Mouse (Mus musculus) heart, embryonic 10.5 days (tissue): ENCODE data around the gene Icmt. TPM values are rescaled to one million over a fixed set of nuclear protein-coding genes. Genes with fewer than 3 reads are reported as not detected.

ENCODE experiments used
- DNase-seq: peaks from one replicate; pipeline ENCODE4 v3.0.0-alpha.2; 2017; ENCODE audit warnings: low spot score
- H3K27ac ChIP-seq: fragments of 300-500 bp; sonication (generic); 2 replicates; pipeline ENCODE4 v1.5.1; 2016; ENCODE audit warnings: mild to moderate bottlenecking
- H3K27me3 ChIP-seq: fragments of 300-500 bp; sonication (generic); 2 replicates; pipeline ENCODE4 v1.6.1; 2016; ENCODE audit warnings: mild to moderate bottlenecking; ENCODE audit not compliant: poor library complexity, insufficient read depth, severe bottlenecking
- H3K36me3 ChIP-seq: fragments of 300-500 bp; sonication (generic); 2 replicates; pipeline ENCODE4 v1.6.1; 2016; ENCODE audit warnings: mild to moderate bottlenecking, moderate library complexity
- H3K4me1 ChIP-seq: fragments of 300-500 bp; sonication (generic); 2 replicates; pipeline ENCODE4 v1.6.1; 2016; ENCODE audit warnings: mild to moderate bottlenecking
- H3K4me3 ChIP-seq: fragments of 300-500 bp; sonication (generic); 2 replicates; pipeline ENCODE4 v1.5.1; 2016; ENCODE audit warnings: mild to moderate bottlenecking, moderate library complexity
- H3K9me3 ChIP-seq: fragments of 300-500 bp; sonication (generic); 2 replicates; pipeline ENCODE4 v1.6.1; 2016; ENCODE audit warnings: mild to moderate bottlenecking, moderate library complexity
- WGBS: fragments of 180-500 bp; shearing (Covaris S2); methylation state at CpG from one replicate; pipeline ENCODE4 v1.1.7; 2016; 5-methylcytosine and 5-hydroxymethylcytosine counted together
- polyA plus RNA-seq: library from polyadenylated mRNA; unstranded; fragments of >200 nt; fragmentation: Nextera tagmentation; extraction: Ambion mirVana; gene quantifications from 2 replicates; pipeline ENCODE4 v1.2.1, GENCODE M21; 2016

The Icmt gene
- polyA plus RNA-seq, 1 experiment from 2014 or later: 23.1 TPM

DNA sequence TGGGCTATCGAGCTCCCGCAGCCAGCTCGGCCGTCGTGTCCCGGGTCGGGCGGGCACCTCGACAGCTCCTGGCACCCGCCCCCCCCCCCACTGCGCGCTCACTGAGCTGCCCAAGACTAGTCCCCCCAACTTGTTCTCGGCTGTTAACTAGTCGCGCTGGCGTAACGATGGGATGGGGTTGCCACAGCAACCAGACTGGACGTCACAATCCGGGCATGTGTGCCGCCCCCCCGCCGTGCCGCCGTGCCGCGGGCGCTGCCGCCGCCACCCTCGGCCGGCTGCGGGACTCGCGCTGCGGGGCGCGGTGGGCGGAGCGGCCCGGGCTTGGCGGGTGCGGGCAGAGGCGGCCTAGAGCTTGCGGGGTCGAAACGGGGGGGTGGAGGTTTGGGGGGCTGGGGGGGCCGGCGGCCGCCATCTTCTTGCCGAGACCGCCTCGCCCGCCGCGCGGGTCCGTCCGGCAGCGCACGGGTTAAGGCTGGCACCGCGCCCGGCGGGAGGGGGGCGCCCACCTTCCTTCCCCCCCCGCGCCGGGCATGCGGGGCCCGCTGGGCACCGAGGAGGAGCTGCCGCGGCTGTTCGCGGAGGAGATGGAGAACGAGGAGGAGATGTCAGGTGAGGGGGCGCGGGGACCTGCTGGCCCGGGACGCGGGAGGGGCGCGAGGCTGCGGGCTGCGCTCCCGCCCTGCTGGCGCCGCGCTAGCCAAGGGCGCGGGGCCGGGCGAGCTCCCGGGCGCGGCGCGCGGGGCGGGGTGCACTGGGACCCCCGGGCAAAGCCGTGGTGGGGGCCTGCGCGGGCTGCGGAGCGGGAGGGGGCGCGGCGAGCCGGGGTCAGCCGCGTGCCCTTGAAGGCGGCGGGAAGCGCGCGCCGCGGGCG, 41.6 kb downstream of the Icmt start, which contains the start of gene Chd5:
Chd5 (plus strand) TSS at position 233 of the 874 bp plus-strand sequence.
- 2% methylated on average over 118 of the region's 120 CpGs for WGBS
- H3K4me1 ChIP-seq: peaks cover 29% of the 10 kb centered on the region
- H3K9me3 ChIP-seq: no peaks in the 10 kb centered on the region
- H3K36me3 ChIP-seq: peaks cover 25% of the 10 kb centered on the region
- DNase-seq: no peak
- H3K27me3 ChIP-seq: peaks cover 92% of the 10 kb centered on the region
- peak within 1 kb of the TSS; percentile 67 for H3K4me3 ChIP-seq
- peak within 1 kb of the TSS; percentile 29; the same call in 1 of the 2 replicates for H3K27ac ChIP-seq

DNA sequence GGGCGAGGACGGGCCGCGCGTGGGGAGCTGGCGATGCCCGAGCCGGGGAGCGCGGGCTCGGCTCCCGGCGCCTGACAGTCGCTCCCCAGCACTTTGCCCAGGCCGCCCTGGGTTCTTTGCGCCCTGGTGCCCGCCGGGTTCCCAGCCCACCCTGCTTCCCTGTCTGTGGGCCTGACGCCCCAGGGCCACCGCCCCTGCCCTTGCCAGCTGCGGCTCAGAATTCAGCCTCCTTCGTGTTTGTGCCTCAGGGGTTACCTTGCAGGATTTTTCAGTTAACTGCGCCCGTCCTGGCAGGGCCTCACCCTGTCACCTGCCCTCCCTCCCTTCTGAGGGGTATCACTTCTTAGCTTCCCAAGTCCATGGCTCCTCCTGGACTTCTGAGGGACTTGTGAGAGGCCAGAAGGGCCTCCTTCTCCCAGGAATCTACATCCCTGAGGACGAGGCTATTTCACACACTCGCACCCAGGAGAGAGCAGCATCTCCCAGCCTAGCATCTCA, 42.3 kb downstream of the Icmt start:
- 2% methylated on average over 26 of the region's 26 CpGs for WGBS
- H3K36me3 ChIP-seq: peaks cover 18% of the 10 kb centered on the region
- 0 out of 2 replicates have a peak overlapping the region, but pooled peaks have one; percentile 29 for H3K27ac ChIP-seq
- H3K9me3 ChIP-seq: no peaks in the 10 kb centered on the region
- H3K27me3 ChIP-seq: peaks cover 98% of the 10 kb centered on the region
- peak overlapping the region; percentile 67 for H3K4me3 ChIP-seq
- DNase-seq: no peak
- peaks cover 32% of the 10 kb centered on the region for H3K4me1 ChIP-seq

DNA sequence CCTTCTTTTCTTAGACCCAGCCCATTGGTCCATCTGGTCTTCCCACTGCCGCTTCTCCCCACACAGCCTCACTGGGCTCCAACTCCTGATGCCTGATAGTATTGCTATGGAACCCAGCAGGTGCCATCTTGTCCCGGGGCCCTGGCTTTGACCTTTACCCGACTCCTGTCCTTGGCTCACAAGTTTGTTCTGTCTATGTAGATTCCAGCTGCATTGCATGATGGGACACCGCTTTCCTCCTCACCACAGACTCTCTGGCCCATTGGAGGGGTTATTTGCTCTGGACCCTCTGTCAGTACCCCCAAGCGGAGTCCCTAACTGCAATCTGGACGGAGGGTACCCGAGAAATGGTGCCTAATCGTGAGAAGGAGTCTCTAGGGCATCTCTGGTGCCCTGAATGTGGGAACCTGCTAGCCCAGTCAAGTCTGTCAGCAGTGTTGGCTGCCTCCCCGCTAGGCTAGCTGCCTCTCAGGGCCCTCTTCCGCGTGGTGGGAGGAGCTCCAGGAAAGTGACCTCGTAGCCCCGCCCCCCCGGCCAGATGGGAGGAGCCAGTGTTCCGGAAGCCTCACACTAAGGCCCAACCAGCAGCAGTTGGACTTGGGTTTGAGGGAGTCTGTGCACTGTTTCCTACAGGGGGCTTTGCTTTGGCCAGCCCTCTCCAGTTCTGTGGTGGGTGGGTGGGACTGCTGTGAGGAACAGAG, 43.7 kb downstream of the Icmt start:
- H3K36me3 ChIP-seq: peaks cover 4% of the 10 kb centered on the region; the same call in 1 of the 2 replicates
- H3K9me3 ChIP-seq: no peaks in the 10 kb centered on the region
- no peak for DNase-seq
- peaks cover 91% of the 10 kb centered on the region for H3K27me3 ChIP-seq
- 33% methylated on average over 15 of the region's 15 CpGs for WGBS
- no peak overlapping the region for H3K27ac ChIP-seq
- no peak overlapping the region for H3K4me3 ChIP-seq
- H3K4me1 ChIP-seq: peaks cover 46% of the 10 kb centered on the region

DNA sequence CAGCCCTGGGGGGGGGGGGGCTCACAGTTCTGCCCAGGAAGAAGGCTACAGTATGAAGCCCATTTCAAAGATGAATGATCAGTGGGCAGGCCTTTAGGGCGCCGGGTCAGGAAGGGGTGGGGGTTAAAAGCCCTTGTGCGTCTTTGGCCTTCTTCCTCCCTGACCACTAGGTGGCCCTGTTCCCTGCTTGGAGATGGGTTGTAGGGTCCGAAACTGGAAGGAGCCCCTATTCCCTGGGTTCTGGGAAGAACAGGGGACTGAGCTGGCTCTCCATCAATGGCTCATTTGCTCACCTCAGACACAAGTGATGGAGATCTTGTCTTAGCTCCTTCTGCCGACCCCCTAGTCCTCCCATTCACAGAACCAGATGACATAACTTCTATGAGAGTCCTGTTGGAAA, 46.3 kb downstream of the Icmt start:
- H3K9me3 ChIP-seq: no peaks in the 10 kb centered on the region
- H3K27ac ChIP-seq: no peak overlapping the region
- H3K27me3 ChIP-seq: peaks cover 80% of the 10 kb centered on the region
- no peaks in the 10 kb centered on the region for H3K36me3 ChIP-seq
- DNase-seq: no peak
- peaks cover 56% of the 10 kb centered on the region for H3K4me1 ChIP-seq
- no peak overlapping the region for H3K4me3 ChIP-seq
- WGBS: 15% methylated on average over 5 of the region's 5 CpGs

DNA sequence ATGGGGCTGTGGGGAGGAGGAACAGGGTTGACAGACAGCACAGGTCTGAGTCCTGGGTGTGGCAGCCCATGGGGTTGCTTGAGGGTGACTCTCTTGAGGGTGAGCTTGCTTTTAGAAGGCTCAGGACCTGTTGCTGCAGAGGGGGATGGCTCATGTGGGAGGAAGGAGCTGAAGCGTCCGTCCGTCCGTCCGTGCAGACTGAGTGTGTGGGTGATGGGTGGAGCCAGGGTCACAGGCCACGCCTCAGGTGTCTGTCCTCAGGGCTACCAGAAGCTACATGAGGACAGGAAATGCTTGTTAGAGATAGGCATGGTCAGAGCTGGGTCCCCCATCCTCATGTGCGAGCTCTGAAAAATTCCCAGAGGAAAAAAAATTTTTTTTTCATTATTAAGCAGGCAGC, 47.6 kb downstream of the Icmt start:
- 44% methylated on average over 7 of the region's 7 CpGs for WGBS
- Histone ChIP-seq H3K4me3 (no peak overlapping the region), H3K4me1 (peaks cover 43% of the 10 kb centered on the region)

DNA sequence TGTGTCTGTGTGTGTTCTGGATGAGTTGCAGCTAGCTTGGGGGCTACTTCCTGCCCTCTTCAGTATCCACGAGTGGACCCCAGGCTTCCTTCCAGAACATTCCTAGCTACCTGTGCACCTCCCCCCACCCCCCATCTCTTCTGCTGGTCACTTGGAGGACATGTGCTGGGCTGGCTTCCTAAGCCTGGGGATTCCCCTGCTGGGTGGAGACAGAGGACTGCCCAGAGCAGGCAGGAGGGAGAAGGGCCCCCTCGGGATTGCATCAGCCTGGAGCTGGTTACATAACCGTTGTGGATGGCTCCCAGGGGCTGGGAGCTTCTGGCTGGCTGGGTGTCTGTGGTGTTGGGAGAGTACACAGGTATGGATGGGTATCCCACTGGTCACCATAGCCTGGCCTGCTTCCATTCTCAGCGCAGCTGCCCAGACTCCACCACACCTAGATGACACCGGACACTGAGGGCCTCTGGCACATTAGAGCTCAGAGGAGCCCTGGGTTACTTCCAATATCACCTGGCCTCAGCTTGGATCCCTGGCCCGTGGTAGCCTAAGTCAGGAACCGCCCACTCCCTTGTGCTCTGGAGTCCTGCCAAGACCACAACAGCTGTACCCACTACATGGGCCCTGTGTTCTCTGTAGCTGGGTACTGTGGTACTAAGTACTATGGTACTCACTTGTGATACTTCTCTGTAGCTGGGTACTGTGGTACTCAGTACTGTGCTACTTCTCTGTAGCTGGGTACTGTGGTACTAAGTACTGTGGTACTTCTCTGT, 48.3 kb downstream of the Icmt start:
- peaks cover 43% of the 10 kb centered on the region for H3K4me1 ChIP-seq
- H3K36me3 ChIP-seq: no peaks in the 10 kb centered on the region
- H3K27ac ChIP-seq: no peak overlapping the region
- H3K9me3 ChIP-seq: no peaks in the 10 kb centered on the region
- 50% methylated on average over 7 of the region's 7 CpGs for WGBS
- H3K27me3 ChIP-seq: peaks cover 80% of the 10 kb centered on the region
- no peak overlapping the region for H3K4me3 ChIP-seq
- DNase-seq: no peak

More for the DNA sequence above, 47.6 kb downstream of the Icmt start:
- no peaks in the 10 kb centered on the region for H3K9me3 ChIP-seq
- no peak overlapping the region for H3K27ac ChIP-seq
- DNase-seq: no peak
- peaks cover 80% of the 10 kb centered on the region for H3K27me3 ChIP-seq
- H3K36me3 ChIP-seq: no peaks in the 10 kb centered on the region

DNA sequence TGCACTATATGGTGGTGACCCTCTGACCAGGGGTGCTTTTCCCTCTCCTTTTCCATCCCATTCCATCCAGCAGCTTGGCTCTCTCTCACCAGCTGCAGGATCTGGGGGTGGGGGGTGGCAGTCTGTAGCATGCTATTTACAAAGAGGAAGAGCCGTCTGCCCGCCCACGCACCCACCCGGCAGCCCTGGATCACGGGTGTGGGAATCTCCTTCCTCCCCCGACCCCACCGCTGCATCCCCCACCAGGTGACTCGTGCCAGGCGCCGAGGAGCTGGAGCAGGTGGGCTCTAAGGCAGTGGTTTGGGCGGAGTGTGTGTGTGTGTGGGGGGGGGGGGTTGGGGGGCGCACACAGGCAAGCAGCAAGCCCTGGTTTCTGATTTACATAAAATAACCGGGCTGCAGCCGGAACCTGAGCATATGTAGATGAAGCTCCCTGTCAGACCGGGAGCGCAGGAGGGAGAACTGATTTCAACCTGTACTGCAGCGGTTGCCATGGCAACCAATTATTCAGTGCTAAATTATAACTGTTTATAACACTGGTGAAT, 52.9 kb downstream of the Icmt start:
- no peak for DNase-seq
- Histone ChIP-seq H3K27me3 (peaks cover 84% of the 10 kb centered on the region), H3K9me3 (no peaks in the 10 kb centered on the region), H3K4me1 (peaks cover 35% of the 10 kb centered on the region), H3K4me3 (no peak overlapping the region), H3K27ac (no peak overlapping the region), H3K36me3 (no peaks in the 10 kb centered on the region)
- 15% methylated on average over 17 of the region's 17 CpGs for WGBS

DNA sequence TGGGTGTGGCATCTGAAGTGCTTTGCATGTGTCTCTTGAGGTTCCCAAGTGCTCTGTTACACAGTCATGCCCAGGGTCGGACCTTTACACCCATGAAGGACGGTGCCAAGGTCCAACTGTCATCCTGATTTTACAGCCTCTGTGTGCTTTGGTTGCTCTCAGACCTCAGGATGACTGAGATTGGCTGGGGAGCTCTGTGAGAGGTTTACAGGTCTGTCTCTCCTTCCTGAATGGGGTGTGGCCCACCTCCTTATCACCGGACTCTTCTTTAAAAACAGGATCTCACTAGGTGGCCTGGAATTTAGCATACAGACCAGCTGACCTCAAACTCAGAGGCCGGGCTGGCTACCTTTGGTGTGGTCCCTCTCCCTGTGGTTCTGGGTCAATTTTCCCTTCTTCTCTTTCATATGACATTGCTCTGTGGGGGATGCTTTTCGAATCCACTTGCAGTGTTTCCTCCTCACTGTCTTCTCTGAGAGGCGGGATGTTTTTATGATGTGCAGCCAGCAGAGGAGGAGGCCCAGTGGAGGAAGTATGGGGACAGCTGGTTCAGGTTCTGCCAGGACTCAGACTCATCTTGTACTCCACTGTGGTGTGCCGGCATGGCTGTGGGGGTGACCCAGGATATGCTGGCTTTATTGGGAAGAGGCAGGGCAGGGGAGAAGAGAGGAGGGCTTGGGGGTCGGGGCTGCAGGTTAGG, 53.8 kb downstream of the Icmt start:
- WGBS: 23% methylated on average over 8 of the region's 8 CpGs
- Histone ChIP-seq H3K4me1 (peaks cover 25% of the 10 kb centered on the region), H3K4me3 (no peak overlapping the region), H3K27ac (no peak overlapping the region), H3K27me3 (peaks cover 84% of the 10 kb centered on the region), H3K36me3 (no peaks in the 10 kb centered on the region), H3K9me3 (no peaks in the 10 kb centered on the region)
- no peak for DNase-seq

DNA sequence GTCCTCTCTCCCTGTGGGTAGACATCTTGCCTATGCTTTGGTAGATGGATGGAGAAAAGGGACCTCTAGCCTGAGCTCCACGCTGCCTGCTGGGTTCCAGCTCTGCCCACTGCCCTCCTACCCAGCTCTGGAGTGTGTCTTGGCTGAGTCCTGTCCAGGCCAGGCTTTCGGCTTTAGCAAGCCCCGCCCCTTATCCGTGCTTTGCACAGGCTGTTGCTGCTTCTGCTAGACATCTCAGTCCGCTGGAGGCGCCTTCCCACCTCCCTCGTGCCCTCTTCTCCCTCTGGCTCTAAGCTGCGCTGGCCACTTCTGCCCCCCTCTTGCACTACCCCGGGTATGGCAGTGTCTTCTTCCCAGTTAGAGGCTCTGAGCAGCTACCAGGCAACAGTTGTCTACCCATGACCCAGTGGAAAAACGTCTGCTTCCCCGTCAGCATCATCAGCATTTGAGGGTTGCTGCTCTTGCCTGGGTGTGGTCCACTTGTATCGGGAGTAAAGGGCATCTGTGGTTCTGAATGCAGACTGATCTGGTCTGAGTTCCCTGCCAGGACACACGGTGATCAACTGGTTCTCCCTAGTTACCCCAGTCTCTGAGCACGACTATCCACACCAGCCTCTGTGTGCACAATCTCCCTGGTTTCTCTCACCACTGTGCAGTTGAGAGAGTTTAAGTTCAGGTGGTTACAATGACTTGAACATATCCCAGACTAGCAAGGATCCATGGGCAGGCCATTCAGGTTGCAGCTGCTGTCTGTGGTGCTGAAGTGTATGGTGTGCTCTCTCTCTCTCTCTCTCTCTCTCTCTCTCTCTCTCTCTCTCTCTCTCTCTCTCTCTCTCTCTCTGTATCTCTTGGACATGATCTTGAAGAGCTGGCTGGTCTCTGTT, 54.6 kb downstream of the Icmt start:
- 18% methylated on average over 14 of the region's 14 CpGs for WGBS
- H3K27me3 ChIP-seq: peaks cover 88% of the 10 kb centered on the region
- H3K36me3 ChIP-seq: no peaks in the 10 kb centered on the region
- DNase-seq: no peak
- H3K4me1 ChIP-seq: peaks cover 17% of the 10 kb centered on the region
- H3K9me3 ChIP-seq: no peaks in the 10 kb centered on the region
- no peak overlapping the region for H3K4me3 ChIP-seq
- H3K27ac ChIP-seq: no peak overlapping the region

DNA sequence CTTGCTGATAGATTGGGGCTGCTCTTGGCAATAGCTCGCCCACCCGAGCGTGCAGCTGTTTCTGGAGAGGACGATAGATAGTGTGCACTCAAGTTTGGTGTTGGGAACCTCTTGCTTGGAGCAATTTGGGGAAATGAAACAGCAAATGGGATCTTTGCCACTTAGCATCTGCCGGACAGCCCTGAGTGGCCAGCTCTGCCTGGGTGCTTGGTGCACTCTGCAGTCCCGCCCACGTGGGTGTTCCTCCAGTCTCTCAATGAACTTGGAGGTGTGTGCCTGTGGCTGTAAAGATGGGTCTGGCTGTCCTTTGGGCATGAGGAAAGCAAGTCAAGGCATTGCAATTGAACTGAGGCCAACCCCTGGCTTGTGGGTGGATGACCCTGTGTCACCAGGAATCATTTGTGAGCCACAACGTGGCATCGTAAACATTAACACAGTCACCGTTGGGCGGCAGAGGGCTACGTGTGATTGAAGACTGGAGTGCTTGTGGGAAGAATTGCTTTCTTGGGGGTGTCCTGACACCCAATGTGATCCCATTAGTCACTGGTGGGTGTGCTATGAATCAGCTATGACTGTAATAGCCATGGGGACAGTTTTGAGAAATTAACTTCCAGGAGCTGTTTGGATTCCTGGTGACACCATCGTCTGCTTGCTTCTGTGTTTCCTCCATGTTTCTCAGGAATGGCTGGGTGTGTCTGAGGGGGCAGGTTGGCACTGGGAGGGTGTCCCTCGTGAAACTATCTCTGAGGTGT, 57.0 kb downstream of the Icmt start:
- Histone ChIP-seq H3K9me3 (no peaks in the 10 kb centered on the region), H3K36me3 (no peaks in the 10 kb centered on the region), H3K4me1 (peaks cover 12% of the 10 kb centered on the region), H3K27me3 (peaks cover 94% of the 10 kb centered on the region), H3K27ac (no peak overlapping the region), H3K4me3 (no peak overlapping the region)
- DNase-seq: no peak
- WGBS: 78% methylated on average over 14 of the region's 14 CpGs

DNA sequence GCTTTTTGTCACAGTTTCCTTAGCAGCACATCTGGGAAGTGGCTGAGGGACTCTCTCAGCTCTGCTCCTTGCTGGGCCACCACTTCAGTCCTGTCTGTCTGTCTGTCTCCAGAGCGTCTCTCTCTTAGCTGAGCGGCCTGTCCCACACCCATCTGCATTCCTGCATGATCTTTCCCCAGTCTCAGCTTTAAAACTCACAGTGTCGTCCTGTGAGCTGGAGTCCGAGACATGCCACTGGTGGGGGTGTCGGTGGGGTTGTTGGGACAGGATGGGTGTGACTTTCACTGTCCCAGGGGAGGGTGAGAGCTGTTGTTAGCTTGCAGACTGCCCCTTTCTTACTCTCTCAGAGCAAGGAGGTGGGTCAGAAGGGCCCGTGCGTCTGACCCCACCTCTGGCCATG, 58.6 kb downstream of the Icmt start:
- DNase-seq: no peak
- 72% methylated on average over 7 of the region's 7 CpGs for WGBS
- Histone ChIP-seq H3K4me3 (no peak overlapping the region), H3K4me1 (peaks cover 14% of the 10 kb centered on the region), H3K9me3 (no peaks in the 10 kb centered on the region), H3K36me3 (no peaks in the 10 kb centered on the region), H3K27ac (no peak overlapping the region), H3K27me3 (peaks cover 94% of the 10 kb centered on the region)
